Mouse (Mus musculus) macrophage (primary cell): ENCODE measurements around the gene Lamb3. TPM values are rescaled to one million over a fixed set of nuclear protein-coding genes. Genes with fewer than 3 reads are reported as not detected.

Experiments used
- H3K27ac ChIP-seq: fragments of 350-480 bp; formaldehyde crosslinking; 2 replicates; pipeline ENCODE4 v1.9.0; 2021
- H3K36me3 ChIP-seq: fragments of 350-480 bp; formaldehyde crosslinking; 2 replicates; pipeline ENCODE4 v1.9.0; 2021; ENCODE audit errors: inconsistent target
- H3K4me3 ChIP-seq: fragments of 350-480 bp; formaldehyde crosslinking; 2 replicates; pipeline ENCODE4 v1.9.0; 2021; ENCODE audit errors: inconsistent target
- H3K79me2 ChIP-seq: fragments of 350-480 bp; formaldehyde crosslinking; 2 replicates; pipeline ENCODE4 v1.9.0; 2021; ENCODE audit errors: inconsistent target
- whole genome bisulfite sequencing: methylation state at CpG from one replicate; pipeline ENCODE4 v1.1.7; 2026; ENCODE audit warnings: inconsistent platforms; ENCODE audit not compliant: missing documents; 5-methylcytosine and 5-hydroxymethylcytosine counted together
- polyA plus RNA-seq: library from polyadenylated mRNA; stranded (reverse); fragments of 250-400 nt; gene quantifications from 3 replicates; pipeline ENCODE4 v1.2.4, GENCODE M21; 2018; ENCODE audit warnings: inconsistent platforms

Lamb3 gene
- polyA plus RNA-seq, 1 experiment from 2014 or later, result not detected

DNA sequence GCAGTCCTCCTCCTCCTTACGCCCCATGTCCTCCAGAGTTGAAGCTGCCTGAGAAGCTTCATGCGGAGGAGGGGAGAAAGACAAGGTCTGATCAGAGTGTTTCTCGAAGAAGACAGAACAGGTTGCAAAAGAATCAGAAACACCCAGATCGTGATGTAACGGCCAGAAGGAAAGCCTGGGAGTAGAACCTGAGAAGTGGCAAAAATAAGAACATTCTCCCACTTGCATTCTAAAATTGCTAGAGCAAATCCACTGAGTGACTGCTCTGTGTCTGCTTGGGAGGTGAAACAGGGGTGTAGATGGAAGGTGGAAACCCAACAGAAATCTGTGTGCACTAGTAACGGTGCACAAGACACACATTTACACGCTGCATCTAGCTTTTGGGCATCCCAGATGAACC lies 154.6 kb downstream of the Lamb3 start:
- no peaks in the 10 kb centered on the region for H3K36me3 ChIP-seq
- no peak overlapping the region for H3K4me3 ChIP-seq
- H3K79me2 ChIP-seq, result no peaks in the 10 kb centered on the region
- H3K27ac ChIP-seq, result no peak overlapping the region
- WGBS, result 86% methylated on average over 7 of the region's 7 CpGs

DNA sequence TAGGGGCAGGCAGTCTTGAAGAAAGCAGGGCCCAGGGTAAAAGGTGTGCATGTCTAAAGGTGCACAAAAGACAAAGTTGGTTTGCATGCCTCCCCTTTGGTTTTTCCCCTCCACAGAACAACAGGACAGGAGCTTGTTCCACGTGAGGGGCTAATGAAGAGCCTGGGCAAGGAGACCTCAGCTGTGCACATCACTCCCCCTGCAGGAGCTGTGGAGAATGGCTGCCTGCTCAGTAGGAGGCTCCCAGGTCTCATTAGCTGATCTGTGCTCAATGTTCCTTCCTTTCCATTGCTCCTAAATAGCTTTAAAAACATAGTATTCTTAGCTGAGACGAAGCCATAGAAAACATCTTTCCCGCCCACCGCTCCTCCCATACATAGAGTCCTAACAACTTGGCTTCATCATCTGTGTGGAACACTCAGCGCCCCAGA lies 156.3 kb downstream of the Lamb3 start:
- 64% methylated on average over 5 of the region's 5 CpGs for WGBS

DNA sequence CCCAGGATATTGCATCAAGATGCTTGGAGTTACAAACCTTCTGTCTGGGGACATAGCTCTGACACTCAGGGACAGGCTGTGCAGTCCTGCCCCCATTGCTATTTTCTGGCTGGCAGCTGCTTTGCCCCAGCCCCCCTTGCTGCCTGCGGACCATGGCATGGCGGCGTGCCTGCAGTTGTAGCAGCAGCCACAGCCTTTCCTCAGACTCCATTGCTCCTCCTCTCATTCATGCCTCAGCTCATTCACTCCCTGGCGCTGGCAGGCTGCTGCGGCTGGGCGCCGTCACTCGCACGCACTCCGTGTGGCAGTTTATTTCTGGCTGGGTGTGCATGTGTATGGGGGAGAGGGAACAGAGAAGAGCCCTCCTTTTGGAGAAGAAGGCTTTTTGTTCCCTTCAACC lies 160.6 kb downstream of the Lamb3 start:
- H3K36me3 ChIP-seq, result no peaks in the 10 kb centered on the region
- 64% methylated on average over 10 of the region's 10 CpGs for WGBS
- no peaks in the 10 kb centered on the region for H3K79me2 ChIP-seq
- H3K4me3 ChIP-seq, result no peak overlapping the region
- no peak overlapping the region for H3K27ac ChIP-seq

More for the DNA sequence above, 156.3 kb downstream of the Lamb3 start:
- H3K4me3 ChIP-seq, result no peak overlapping the region
- no peaks in the 10 kb centered on the region for H3K79me2 ChIP-seq
- no peak overlapping the region for H3K27ac ChIP-seq
- H3K36me3 ChIP-seq, result no peaks in the 10 kb centered on the region

DNA sequence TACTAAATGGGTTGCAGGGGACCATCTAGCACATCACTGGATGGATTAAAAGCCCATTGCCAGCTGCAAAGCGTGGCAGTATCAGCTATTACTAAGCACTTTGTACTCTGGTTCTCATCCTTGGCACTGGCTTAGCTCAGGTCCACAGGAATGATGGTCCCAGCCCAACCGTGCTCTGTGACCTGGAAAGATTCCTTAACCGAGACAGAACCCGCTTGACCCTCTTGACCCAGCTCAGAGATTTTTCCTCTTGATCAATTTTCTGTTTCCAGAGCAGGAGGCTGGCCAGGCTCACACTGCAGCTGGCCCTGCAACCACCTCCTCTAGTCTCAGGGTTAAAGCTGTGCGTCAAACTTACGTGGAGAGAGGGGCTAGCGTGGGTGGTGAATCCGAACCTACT lies 161.6 kb downstream of the Lamb3 start:
- no peak overlapping the region for H3K4me3 ChIP-seq
- 93% methylated on average over 8 of the region's 8 CpGs for WGBS
- H3K79me2 ChIP-seq, result no peaks in the 10 kb centered on the region
- H3K36me3 ChIP-seq, result no peaks in the 10 kb centered on the region
- H3K27ac ChIP-seq, result no peak overlapping the region

DNA sequence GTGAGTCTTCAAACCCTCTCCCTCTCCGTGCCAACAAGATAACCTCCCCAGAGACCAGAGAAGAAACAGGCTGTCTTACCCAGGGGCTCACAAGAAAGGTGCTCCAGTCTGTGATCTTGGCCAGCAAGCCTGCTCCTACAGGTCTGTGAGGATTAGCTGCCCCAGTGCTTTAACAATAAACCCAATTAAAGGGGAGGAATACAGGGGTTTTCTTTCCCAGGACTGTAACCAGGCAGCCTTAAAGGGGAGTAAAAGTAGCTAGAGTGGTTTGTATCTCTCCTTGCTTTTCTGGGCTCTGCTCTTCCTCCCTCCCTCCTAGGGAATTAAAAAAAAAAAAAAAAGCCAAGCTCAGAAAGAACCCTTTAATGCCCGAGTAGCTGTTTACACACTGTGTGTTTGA lies 162.6 kb downstream of the Lamb3 start, which contains the start of gene Camk1g:
TSS of gene Camk1g (minus strand) at position 203 of the 400 bp plus-strand sequence.
- Histone ChIP-seq H3K4me3 (no peak within 1 kb of the TSS), H3K36me3 (no peaks in the 10 kb centered on the region), H3K27ac (no peak within 1 kb of the TSS), H3K79me2 (no peaks in the 10 kb centered on the region)
- WGBS, result 9% methylated on average over 2 of the region's 2 CpGs

DNA sequence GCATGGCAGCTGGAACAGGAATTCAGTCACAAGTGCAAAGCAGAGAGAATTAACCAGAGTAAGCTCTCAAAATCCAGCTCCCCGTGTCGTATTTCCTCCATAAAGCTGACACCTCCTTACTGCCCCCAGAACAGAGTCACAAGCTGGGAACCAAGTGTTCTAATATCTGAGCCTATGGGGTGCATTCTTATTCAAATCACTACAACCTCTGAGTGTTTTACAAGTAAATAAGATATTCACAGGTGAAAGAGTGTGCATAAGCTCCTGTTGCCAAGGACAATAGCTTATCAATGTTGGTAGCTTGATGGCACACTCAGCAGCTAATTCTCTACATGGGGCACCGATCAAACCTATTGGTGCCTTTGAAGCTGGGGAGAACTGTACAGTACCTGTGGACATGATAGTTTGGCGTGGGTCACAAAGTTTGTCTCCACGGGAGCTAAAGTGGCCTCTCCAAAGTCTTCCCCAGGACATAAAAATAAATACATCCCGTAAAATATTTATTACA lies 166.5 kb downstream of the Lamb3 start:
- 96% methylated on average over 6 of the region's 6 CpGs for WGBS
- Histone ChIP-seq H3K36me3 (no peaks in the 10 kb centered on the region), H3K4me3 (no peak overlapping the region), H3K79me2 (no peaks in the 10 kb centered on the region), H3K27ac (no peak overlapping the region)

DNA sequence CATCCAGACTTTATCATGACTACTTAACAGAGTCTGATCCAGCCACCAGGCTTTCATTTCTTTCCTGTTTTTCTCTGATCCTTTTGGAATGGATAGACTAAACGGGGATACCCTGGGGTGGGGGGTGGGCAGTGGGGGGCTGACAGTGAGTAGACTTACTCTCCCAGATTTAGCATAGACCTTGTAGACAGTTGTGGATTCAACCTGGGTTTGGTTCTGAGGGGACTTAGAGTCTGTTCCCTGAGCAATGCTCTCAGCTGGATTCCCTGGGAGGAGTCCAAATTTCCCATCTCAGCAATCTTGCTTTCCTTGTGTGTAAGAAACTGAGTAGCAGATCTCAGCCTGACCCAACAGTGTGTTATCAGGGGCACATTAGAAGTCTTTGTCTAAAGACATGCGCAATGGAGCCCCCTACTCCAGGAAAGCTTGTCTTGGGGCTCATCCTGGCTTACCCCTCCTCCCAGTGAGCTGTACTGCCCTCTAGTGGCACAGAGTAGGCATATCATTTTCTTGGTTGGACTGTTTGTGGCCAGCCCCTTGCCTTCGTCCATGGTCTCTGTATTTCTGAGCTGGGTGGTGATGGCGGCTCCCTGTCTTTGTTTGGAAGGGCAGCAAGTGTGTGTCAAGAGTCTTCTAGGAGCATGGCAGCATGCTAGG lies 169.1 kb downstream of the Lamb3 start:
- H3K79me2 ChIP-seq, result no peaks in the 10 kb centered on the region
- 78% methylated on average over 4 of the region's 4 CpGs for WGBS
- no peak overlapping the region for H3K27ac ChIP-seq
- no peaks in the 10 kb centered on the region for H3K36me3 ChIP-seq
- H3K4me3 ChIP-seq, result no peak overlapping the region

DNA sequence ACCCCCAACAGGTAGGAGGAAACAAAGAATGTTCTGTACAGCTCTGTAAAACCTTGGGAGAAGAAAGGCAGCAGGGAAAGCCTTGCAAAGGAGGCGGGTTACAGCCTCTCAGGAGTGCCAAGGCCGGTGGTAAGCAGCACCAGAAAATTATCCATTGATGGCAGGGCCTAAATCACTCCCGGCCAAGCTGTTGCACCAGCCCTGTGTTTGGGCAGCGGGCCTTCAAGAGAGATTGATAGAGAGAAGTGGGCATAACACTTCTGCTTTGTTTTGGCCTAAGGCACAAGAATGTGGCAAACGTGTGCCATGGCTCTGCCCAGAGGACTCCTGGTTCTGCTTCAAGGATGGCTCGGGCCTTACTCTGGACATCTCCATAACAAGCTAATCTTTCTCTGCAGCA lies 172.1 kb downstream of the Lamb3 start:
- no peaks in the 10 kb centered on the region for H3K36me3 ChIP-seq
- 82% methylated on average over 6 of the region's 6 CpGs for WGBS
- no peaks in the 10 kb centered on the region for H3K79me2 ChIP-seq
- no peak overlapping the region for H3K27ac ChIP-seq
- H3K4me3 ChIP-seq, result no peak overlapping the region

DNA sequence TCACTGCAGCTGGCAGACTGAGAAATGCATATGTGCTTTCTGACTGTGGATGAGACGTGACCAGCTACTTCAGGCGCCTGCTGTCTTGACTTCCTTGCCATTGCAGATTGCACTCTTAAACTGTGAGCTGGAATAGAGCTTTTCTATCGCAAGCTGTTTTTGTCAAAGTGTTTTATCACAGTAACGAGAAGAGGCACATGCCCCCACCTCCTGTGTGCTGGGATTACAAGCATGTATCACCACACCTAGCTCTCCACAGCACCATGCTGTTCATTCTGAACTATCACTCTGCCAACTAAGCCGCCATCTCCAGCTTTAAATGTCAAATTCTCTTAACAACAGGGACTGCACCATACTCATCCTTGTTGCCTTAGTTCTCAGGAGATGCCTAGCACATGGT lies 173.4 kb downstream of the Lamb3 start:
- no peaks in the 10 kb centered on the region for H3K79me2 ChIP-seq
- WGBS, result 91% methylated on average over 5 of the region's 5 CpGs
- no peaks in the 10 kb centered on the region for H3K36me3 ChIP-seq
- H3K4me3 ChIP-seq, result no peak overlapping the region
- no peak overlapping the region for H3K27ac ChIP-seq

DNA sequence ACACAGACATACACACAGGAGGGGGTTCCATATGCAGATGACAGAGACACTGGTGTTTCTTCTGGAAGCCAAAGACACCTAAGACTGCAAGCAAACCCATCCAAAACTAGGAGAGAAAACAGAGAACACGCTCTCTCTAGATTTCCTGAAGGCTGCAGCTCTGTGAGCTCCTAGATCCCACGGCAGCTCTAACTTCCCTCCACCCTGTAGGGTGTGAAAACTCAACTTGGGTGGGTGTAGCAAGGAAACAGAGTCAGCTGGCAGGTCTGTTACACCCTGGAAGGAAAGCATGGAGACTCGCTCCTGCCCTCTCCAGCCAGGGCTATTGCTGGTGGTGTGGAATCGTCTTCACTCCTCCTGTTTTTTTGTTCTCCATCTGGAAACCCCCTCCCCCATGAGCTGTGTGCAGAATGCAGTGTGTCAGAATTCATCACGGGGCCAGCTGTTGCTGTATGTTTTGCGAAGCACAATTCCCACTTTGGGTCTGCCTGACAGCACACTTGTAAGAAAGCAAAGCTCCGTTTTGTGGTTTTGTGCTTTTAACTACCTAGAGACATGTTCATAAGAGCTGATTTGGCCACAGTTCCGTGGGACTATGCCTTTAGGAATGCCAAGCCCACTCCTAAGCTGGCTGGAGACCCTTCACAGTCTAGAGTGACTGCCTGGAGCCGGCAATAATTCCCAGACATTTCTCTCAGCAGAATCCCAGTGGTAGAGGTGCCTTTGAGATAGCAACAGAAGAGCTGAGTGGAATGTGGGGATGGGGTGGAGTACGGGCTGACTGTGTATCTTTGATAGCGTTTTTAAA lies 174.3 kb downstream of the Lamb3 start:
- WGBS, result 55% methylated on average over 11 of the region's 11 CpGs
- Histone ChIP-seq H3K4me3 (no peak overlapping the region), H3K79me2 (no peaks in the 10 kb centered on the region), H3K27ac (no peak overlapping the region), H3K36me3 (no peaks in the 10 kb centered on the region)

DNA sequence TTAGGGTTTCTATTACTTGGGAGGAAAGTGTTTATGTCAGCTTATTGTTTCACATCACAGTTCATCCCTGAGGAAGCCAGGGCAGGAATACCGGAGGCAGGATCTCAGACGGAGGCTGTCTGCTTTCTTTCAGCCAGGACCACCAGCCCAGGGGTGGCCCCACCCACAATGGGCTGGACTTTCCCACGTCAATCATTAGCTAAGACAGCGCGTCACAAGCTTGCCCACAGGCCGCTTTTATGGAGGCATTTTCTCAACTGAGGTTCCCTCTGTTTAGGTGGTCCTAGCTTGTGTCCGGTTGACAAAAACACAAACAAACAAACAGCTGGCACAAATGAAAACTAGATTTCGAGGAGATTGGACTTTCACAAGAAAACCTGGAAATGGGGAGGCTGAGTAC lies 174.9 kb downstream of the Lamb3 start:
- no peak overlapping the region for H3K4me3 ChIP-seq
- H3K27ac ChIP-seq, result no peak overlapping the region
- no peaks in the 10 kb centered on the region for H3K36me3 ChIP-seq
- 19% methylated on average over 8 of the region's 8 CpGs for WGBS
- no peaks in the 10 kb centered on the region for H3K79me2 ChIP-seq

DNA sequence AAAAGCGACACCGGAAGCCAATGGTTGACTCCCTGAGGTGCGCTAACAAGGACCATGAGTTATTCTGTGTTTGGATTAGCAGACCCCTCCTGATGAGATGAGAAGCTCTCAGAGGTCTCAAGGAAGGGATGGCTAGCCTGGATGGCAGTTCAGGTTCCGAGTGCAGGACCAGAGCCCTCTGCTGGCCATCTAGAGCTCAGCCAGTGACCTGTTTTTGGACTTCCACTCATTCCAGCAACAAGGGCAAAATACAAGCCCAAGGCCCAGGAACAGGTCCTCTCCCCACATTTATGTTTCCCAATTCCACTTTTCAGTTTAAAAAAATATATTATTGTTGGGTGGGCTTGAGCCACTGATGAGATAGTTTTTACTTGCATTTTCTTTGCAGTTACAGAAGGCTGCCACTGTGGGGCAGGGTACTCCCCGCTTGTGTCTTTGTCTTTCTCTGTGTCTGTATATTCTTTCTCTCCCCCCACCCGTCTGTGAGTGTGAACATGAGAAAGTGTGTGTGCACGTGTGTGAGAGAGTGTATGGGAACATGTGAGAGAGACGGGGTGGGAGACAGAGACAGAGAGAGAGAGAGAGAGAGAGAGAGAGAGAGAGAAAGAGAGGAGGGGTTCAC lies 175.5 kb downstream of the Lamb3 start:
- 5% methylated on average over 8 of the region's 8 CpGs for WGBS
- no peaks in the 10 kb centered on the region for H3K36me3 ChIP-seq
- H3K79me2 ChIP-seq, result no peaks in the 10 kb centered on the region
- H3K4me3 ChIP-seq, result no peak overlapping the region
- no peak overlapping the region for H3K27ac ChIP-seq

DNA sequence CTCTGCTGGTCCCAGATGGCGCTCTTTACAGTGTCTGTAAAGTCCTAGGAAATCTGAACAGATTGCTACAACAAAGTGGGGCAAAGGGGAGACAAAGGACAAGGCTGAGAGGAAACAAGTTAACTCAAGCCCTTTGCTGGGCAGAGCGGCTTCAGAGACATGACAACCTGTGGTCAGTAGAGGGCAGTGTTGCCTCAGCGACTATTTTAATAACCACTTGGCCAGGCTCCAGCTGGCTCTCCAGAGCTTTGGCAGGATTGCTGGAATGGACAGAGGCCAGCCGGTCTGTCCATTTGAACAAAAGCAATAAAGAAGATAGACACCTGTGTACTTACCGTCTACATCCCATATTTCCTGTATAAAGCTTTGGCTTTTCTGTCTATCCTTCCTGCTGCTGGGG lies 178.6 kb downstream of the Lamb3 start:
- no peaks in the 10 kb centered on the region for H3K79me2 ChIP-seq
- H3K27ac ChIP-seq, result no peak overlapping the region
- no peaks in the 10 kb centered on the region for H3K36me3 ChIP-seq
- WGBS, result 10% methylated on average over 5 of the region's 5 CpGs
- H3K4me3 ChIP-seq, result no peak overlapping the region

DNA sequence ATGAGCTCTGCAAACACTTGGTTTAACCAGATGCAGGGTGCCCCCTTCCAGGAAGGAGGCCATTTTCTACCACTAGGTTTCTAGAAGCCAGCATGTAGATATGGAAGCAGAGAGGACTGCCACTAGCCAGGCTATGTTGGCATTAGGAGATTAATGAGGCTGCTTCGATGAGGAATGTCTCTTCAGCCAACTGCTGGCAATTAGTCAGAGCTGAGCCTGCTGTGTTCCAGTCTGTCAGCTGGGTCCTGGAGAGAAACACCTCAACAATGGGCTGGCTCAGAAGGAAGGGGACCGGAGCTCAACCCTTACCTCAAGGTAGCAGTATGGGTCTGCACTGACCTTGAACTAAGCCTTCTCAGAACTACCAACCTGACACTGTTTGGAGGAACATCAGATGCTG lies 179.7 kb downstream of the Lamb3 start:
- H3K36me3 ChIP-seq, result no peaks in the 10 kb centered on the region
- H3K4me3 ChIP-seq, result no peak overlapping the region
- no peaks in the 10 kb centered on the region for H3K79me2 ChIP-seq
- H3K27ac ChIP-seq, result no peak overlapping the region
- WGBS, result 63% methylated on average over 2 of the region's 2 CpGs

DNA sequence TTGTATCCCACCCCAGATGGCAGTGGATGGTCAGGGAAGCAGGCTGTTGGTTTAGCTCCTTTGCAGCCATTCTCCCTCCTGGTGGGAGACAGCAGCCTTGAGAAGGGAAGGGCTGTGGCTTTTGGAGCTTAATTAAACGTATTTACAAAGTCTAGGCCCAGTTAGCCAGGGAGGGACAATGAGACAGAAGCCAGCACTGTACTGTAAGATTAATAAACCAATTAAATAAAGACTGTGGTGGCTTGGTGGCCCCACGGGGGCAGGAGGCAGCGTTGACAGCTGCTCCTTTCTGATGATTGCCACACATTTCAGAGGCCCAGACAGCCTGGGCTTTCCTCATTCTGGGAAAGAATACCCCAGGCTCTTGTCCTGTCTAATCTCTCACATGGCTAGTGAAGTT lies 182.0 kb downstream of the Lamb3 start:
- WGBS, result 54% methylated on average over 3 of the region's 3 CpGs
- Histone ChIP-seq H3K79me2 (no peaks in the 10 kb centered on the region), H3K4me3 (no peak overlapping the region), H3K27ac (no peak overlapping the region), H3K36me3 (no peaks in the 10 kb centered on the region)
